Mouse (Mus musculus): ENCODE results near the gene Abcb11.

Abcb11 gene

GRCm38 (mm10) chr2:69308136-69308535, 34.3 kb downstream of the Abcb11 start:
- TF ChIP-seq GATA4 (IDR thresholded peaks at IDR 0.05; ENCODE audit: insufficient replicate concordance, low read length) = no peak

GRCm38 (mm10) chr2:69294508-69294907, 47.9 kb downstream of the Abcb11 start:
- TF ChIP-seq GATA4 (IDR thresholded peaks at IDR 0.05; ENCODE audit: insufficient replicate concordance, low read length) = no peak

GRCm38 (mm10) chr2:69288989-69289388, 53.4 kb downstream of the Abcb11 start:
- no peak for TF ChIP-seq GATA4 (IDR thresholded peaks at IDR 0.05; ENCODE audit: insufficient replicate concordance, low read length)

- TF ChIP-seq GATA4 (IDR thresholded peaks at IDR 0.05; ENCODE audit: insufficient replicate concordance, low read length) = no peak
Observed at GRCm38 (mm10) chr2:69275875-69276274, 66.5 kb downstream of the Abcb11 start.

GRCm38 (mm10) chr2:69264069-69264618, 78.3 kb downstream of the Abcb11 start:
- TF ChIP-seq GATA4 (IDR thresholded peaks at IDR 0.05; ENCODE audit: insufficient replicate concordance, low read length) = no peak

GRCm38 (mm10) chr2:69248221-69248755, 94.1 kb downstream of the Abcb11 start:
- TF ChIP-seq GATA4 (IDR thresholded peaks at IDR 0.05; ENCODE audit: insufficient replicate concordance, low read length) = no peak

- TF ChIP-seq GATA4 (IDR thresholded peaks at IDR 0.05; ENCODE audit: insufficient replicate concordance, low read length) = no peak
Observed at GRCm38 (mm10) chr2:69247081-69247480, 95.3 kb downstream of the Abcb11 start.

GRCm38 (mm10) chr2:69244924-69245323, 97.5 kb downstream of the Abcb11 start:
- no peak for TF ChIP-seq GATA4 (IDR thresholded peaks at IDR 0.05; ENCODE audit: insufficient replicate concordance, low read length)

GRCm38 (mm10) chr2:69239315-69239714, 103.1 kb downstream of the Abcb11 start:
- no peak for TF ChIP-seq GATA4 (IDR thresholded peaks at IDR 0.05; ENCODE audit: insufficient replicate concordance, low read length)

- TF ChIP-seq GATA4 (IDR thresholded peaks at IDR 0.05; ENCODE audit: insufficient replicate concordance, low read length) = no peak
Observed at GRCm38 (mm10) chr2:69234976-69235678, 107.3 kb downstream of the Abcb11 start.

GRCm38 (mm10) chr2:69232101-69232500, 110.3 kb downstream of the Abcb11 start:
- no peak for TF ChIP-seq GATA4 (IDR thresholded peaks at IDR 0.05; ENCODE audit: insufficient replicate concordance, low read length)

- no peak for TF ChIP-seq GATA4 (IDR thresholded peaks at IDR 0.05; ENCODE audit: insufficient replicate concordance, low read length)
Observed at GRCm38 (mm10) chr2:69230137-69230536, 112.3 kb downstream of the Abcb11 start.

GRCm38 (mm10) chr2:69228635-69229034, 113.8 kb downstream of the Abcb11 start:
- no peak for TF ChIP-seq GATA4 (IDR thresholded peaks at IDR 0.05; ENCODE audit: insufficient replicate concordance, low read length)

GRCm38 (mm10) chr2:69226876-69227275, 115.5 kb downstream of the Abcb11 start:
- 0 out of 2 replicates have a peak, but pooled peaks have one; percentile 5 for TF ChIP-seq GATA4 (IDR thresholded peaks at IDR 0.05; ENCODE audit: insufficient replicate concordance, low read length)

GRCm38 (mm10) chr2:69224724-69225123, 117.7 kb downstream of the Abcb11 start:
- no peak for TF ChIP-seq GATA4 (IDR thresholded peaks at IDR 0.05; ENCODE audit: insufficient replicate concordance, low read length)

GRCm38 (mm10) chr2:69222815-69223214, 119.6 kb downstream of the Abcb11 start:
- TF ChIP-seq GATA4 (IDR thresholded peaks at IDR 0.05; ENCODE audit: insufficient replicate concordance, low read length) = no peak
